In the genomic region with DNA sequence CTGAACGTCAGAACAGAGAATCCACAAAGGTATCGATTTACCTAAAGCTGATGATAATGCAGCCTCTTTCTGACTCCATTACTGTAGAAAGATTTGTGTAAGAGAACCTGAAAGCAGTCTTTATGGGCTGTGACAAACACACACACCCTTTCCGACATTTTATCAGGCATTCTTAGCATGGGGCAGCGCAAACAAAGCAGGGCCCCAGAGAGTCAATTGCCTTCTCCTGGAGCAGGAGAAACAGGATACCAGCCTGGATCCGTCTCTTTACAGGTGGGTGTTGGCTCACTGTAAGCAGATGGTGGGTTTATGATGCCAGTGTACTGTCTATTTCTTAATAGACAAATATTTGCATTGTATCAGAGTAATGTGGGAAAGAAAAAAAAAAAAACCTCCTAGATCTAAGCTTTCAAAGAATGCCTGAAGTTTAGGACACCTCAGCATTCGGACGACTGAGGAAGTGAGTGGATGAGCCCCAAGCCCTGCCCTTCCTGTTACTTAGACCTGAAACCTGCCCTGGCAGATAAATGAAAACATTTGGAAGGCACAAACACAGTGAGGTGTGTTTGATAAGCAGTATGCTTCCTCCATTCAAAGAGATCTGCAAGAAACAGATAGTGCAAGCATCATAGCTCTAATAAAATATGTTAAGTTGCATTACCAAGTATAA, we compare ENCODE assay signal across 19 mouse cellular contexts. TPM values are rescaled to one million over a fixed set of nuclear protein-coding genes. Genes with fewer than 3 reads are reported as not detected.
A peak's percentile ranks its signal among the peaks of the same experiment; 100 is the strongest.
DNase-seq lines count a peak whose midpoint lies in the region; ATAC-seq lines count a peak whose summit lies in the region.
"Had no signal": no experiment of that assay in that cellular context is flagged by ENCODE, and none has a peak within 500 bp of the region (broad histone marks: within the 10 kb centered on the region; RNA-seq: fewer than 3 reads in every experiment).

No protein-coding gene starts in this region.

- peak; percentile 82; the same call in 1 of the 2 replicates for ATAC-seq in embryonic facial prominence, embryonic 14.5 days (ENCODE audit: low read depth)
- peak; percentile 93 for ATAC-seq in common myeloid progenitor, adult 5-6 weeks (replicated peaks; ENCODE audit: low read depth, poor library complexity, severe bottlenecking)
- peak; percentile 82 for ATAC-seq in liver, embryonic 11.5 days (replicated peaks; ENCODE audit: low FRiP score)
- ATAC-seq in stomach, embryonic 15.5 days (ENCODE audit: insufficient read depth, low FRiP score, low read depth), result peak; percentile 43; the same call in 1 of the 2 replicates

- no peaks in the 10 kb centered on the region for H3K9me3 ChIP-seq in embryonic facial prominence, embryonic 14.5 days (ENCODE audit: control insufficient read depth, low read length)
- no peaks in the 10 kb centered on the region for H3K9me3 ChIP-seq in embryonic facial prominence, embryonic 10.5 days
- no peaks in the 10 kb centered on the region for H3K9me3 ChIP-seq in liver, embryonic 11.5 days (ENCODE audit: control insufficient read depth, low read length)
- H3K9me3 ChIP-seq in stomach, embryonic 15.5 days, result no peaks in the 10 kb centered on the region
- H3K9me3 ChIP-seq: neural tube, embryonic 12.5 days had no signal

- H3K4me2 ChIP-seq in embryonic facial prominence, embryonic 14.5 days (ENCODE audit: low read depth, low read length), result no peak overlapping the region
- peak overlapping the region; percentile 37; the same call in 1 of the 2 replicates for H3K4me2 ChIP-seq in liver, embryonic 11.5 days
- H3K4me2 ChIP-seq in stomach, embryonic 15.5 days, result 0 out of 2 replicates have a peak overlapping the region, but pooled peaks have one; percentile 6
- H3K4me2 ChIP-seq: neural tube, embryonic 12.5 days had no signal

- 48% methylated on average over 7 of the region's 7 CpGs for WGBS in embryonic facial prominence, embryonic 14.5 days
- 62% methylated on average over 7 of the region's 7 CpGs for WGBS in embryonic facial prominence, embryonic 10.5 days
- WGBS in liver, embryonic 11.5 days, result 41% methylated on average over 7 of the region's 7 CpGs
- WGBS in stomach, embryonic 15.5 days, result 46% methylated on average over 7 of the region's 7 CpGs

- H3K9ac ChIP-seq in embryonic facial prominence, embryonic 14.5 days (ENCODE audit: low read depth, low read length), result no peak overlapping the region
- H3K9ac ChIP-seq in liver, embryonic 11.5 days (ENCODE audit: low read depth, low read length), result no peak overlapping the region
- no peak overlapping the region for H3K9ac ChIP-seq in stomach, embryonic 15.5 days
- H3K9ac ChIP-seq: neural tube, embryonic 12.5 days had no signal

- no peak overlapping the region for H3K27ac ChIP-seq in embryonic facial prominence, embryonic 14.5 days (replicated peaks; ENCODE audit: low read depth, low read length)
- H3K27ac ChIP-seq in embryonic facial prominence, embryonic 10.5 days (replicated peaks), result no peak overlapping the region
- H3K27ac ChIP-seq in liver, embryonic 11.5 days (ENCODE audit: low read depth, low read length), result no peak overlapping the region
- 0 out of 2 replicates have a peak overlapping the region, but pooled peaks have one; percentile 2 for H3K27ac ChIP-seq in stomach, embryonic 15.5 days
- H3K27ac ChIP-seq: layer of hippocampus, adult 2 months; neural tube, embryonic 12.5 days had no signal

- no peaks in the 10 kb centered on the region for H3K4me1 ChIP-seq in embryonic facial prominence, embryonic 14.5 days (ENCODE audit: control insufficient read depth, insufficient read depth, low read length)
- no peaks in the 10 kb centered on the region for H3K4me1 ChIP-seq in embryonic facial prominence, embryonic 10.5 days
- peaks cover 4% of the 10 kb centered on the region for H3K4me1 ChIP-seq in liver, embryonic 11.5 days (replicated peaks; ENCODE audit: control insufficient read depth, insufficient read depth, low read length)
- no peaks in the 10 kb centered on the region for H3K4me1 ChIP-seq in stomach, embryonic 15.5 days
- H3K4me1 ChIP-seq: neural tube, embryonic 12.5 days had no signal

- DNase-seq in embryonic facial prominence, embryonic 14.5 days (ENCODE audit: low spot score), result peak; percentile 50
- no peak for DNase-seq in embryonic facial prominence, embryonic 10.5 days (ENCODE audit: low spot score)
- no peak for DNase-seq in liver, embryonic 11.5 days (ENCODE audit: low spot score)
- DNase-seq in right cerebral cortex, postnatal 36 days (ENCODE audit: low spot score in 2 of 2), result no peak
- no peak for DNase-seq in embryo, embryonic 11 days
- DNase-seq in thymus, postnatal 25 days, result no peak
- DNase-seq: cerebellum, adult 18-20 months; kidney, adult 8-10 months; lung, postnatal 36 days had no signal

- no peak overlapping the region for H3K4me3 ChIP-seq in embryonic facial prominence, embryonic 14.5 days (ENCODE audit: low read depth, low read length)
- H3K4me3 ChIP-seq in embryonic facial prominence, embryonic 10.5 days, result no peak overlapping the region
- H3K4me3 ChIP-seq in liver, embryonic 11.5 days (ENCODE audit: low read depth, low read length), result no peak overlapping the region
- H3K4me3 ChIP-seq in stomach, embryonic 15.5 days (replicated peaks), result no peak overlapping the region
- H3K4me3 ChIP-seq: layer of hippocampus, adult 2 months; neural tube, embryonic 12.5 days had no signal

- H3K36me3 ChIP-seq in embryonic facial prominence, embryonic 14.5 days (ENCODE audit: control insufficient read depth, insufficient read depth, low read length), result no peaks in the 10 kb centered on the region
- no peaks in the 10 kb centered on the region for H3K36me3 ChIP-seq in embryonic facial prominence, embryonic 10.5 days (replicated peaks)
- no peaks in the 10 kb centered on the region for H3K36me3 ChIP-seq in liver, embryonic 11.5 days (ENCODE audit: control insufficient read depth, insufficient read depth, low read length)
- no peaks in the 10 kb centered on the region for H3K36me3 ChIP-seq in stomach, embryonic 15.5 days
- H3K36me3 ChIP-seq: neural tube, embryonic 12.5 days had no signal

- no peaks in the 10 kb centered on the region for H3K27me3 ChIP-seq in embryonic facial prominence, embryonic 14.5 days (replicated peaks; ENCODE audit: control insufficient read depth, insufficient read depth, low read length)
- no peaks in the 10 kb centered on the region for H3K27me3 ChIP-seq in embryonic facial prominence, embryonic 10.5 days (replicated peaks; ENCODE audit: low read depth, poor library complexity, severe bottlenecking)
- H3K27me3 ChIP-seq in liver, embryonic 11.5 days (replicated peaks; ENCODE audit: control insufficient read depth, insufficient read depth, low read length), result no peaks in the 10 kb centered on the region
- H3K27me3 ChIP-seq in stomach, embryonic 15.5 days (replicated peaks), result no peaks in the 10 kb centered on the region
- H3K27me3 ChIP-seq: neural tube, embryonic 12.5 days had no signal

RNA-seq across cellular contexts. Expression of a gene that starts 26.5 kb away (rescaled TPM):
- polyA plus RNA-seq in embryonic facial prominence, embryonic 14.5 days (2014; fragmentation: Nextera tagmentation; extraction: Ambion mirVana), result 3.3 and 7.9 TPM in 2 replicates
- not detected in 2 replicates for polyA plus RNA-seq in embryonic facial prominence, embryonic 10.5 days (2016; fragmentation: Nextera tagmentation; extraction: Ambion mirVana)
- total RNA-seq in common myeloid progenitor, adult 5-6 weeks (2017), result not detected in 2 replicates
- 0.22 and 0.25 TPM in 2 replicates for polyA plus RNA-seq in liver, embryonic 11.5 days (2014; fragmentation: Nextera tagmentation; extraction: Ambion mirVana)
- polyA plus RNA-seq in stomach, embryonic 15.5 days (2015; fragmentation: Nextera tagmentation; extraction: Ambion mirVana), result 203 and 225 TPM in 2 replicates
- total RNA-seq: adrenal gland, postnatal 4 days; layer of hippocampus, adult 2 months; left cerebral cortex, adult 8-10 months; midbrain, postnatal 0 days had no signal
- polyA plus RNA-seq: hindbrain, embryonic 11.5 days; neural tube, embryonic 12.5 days had no signal

RNA-seq across cellular contexts. Expression of a gene that starts 40.8 kb away (rescaled TPM):
- 2.1 and 4.0 TPM in 2 replicates for polyA plus RNA-seq in embryonic facial prominence, embryonic 14.5 days (2014; fragmentation: Nextera tagmentation; extraction: Ambion mirVana)
- 0.25 TPM in 1 of 2 replicates, not detected in the other for polyA plus RNA-seq in embryonic facial prominence, embryonic 10.5 days (2016; fragmentation: Nextera tagmentation; extraction: Ambion mirVana)
- total RNA-seq in common myeloid progenitor, adult 5-6 weeks (2017), result not detected in 2 replicates
- polyA plus RNA-seq in liver, embryonic 11.5 days (2014; fragmentation: Nextera tagmentation; extraction: Ambion mirVana), result not detected in 2 replicates
- 0.27 TPM in 2 replicates for polyA plus RNA-seq in stomach, embryonic 15.5 days (2015; fragmentation: Nextera tagmentation; extraction: Ambion mirVana)
- total RNA-seq: adrenal gland, postnatal 4 days; layer of hippocampus, adult 2 months; left cerebral cortex, adult 8-10 months; midbrain, postnatal 0 days had no signal
- polyA plus RNA-seq: heart, embryonic 14.5 days; hindbrain, embryonic 11.5 days; limb, embryonic 14.5 days; midbrain, postnatal 0 days; neural tube, embryonic 12.5 days had no signal

Comparison
In these comparisons a context has a peak if more than half of its experiments do, and no peak if none do; other contexts are left out.
1. ATAC-seq: peak in every context shown above with its lines; median percentile 93 in common myeloid progenitor, adult 5-6 weeks; 82 in embryonic facial prominence, embryonic 14.5 days; 82 in liver, embryonic 11.5 days; 43 in stomach, embryonic 15.5 days.
2. RNA of a gene that starts 26.5 kb away (polyA plus RNA-seq): 203 to 225 TPM in stomach, embryonic 15.5 days; 3.3 to 7.9 TPM in embryonic facial prominence, embryonic 14.5 days, 0.22 to 0.25 TPM in liver, embryonic 11.5 days and not detected in embryonic facial prominence, embryonic 10.5 days; every median in the first group is over 10 times any median in the second.